In the genomic region with DNA sequence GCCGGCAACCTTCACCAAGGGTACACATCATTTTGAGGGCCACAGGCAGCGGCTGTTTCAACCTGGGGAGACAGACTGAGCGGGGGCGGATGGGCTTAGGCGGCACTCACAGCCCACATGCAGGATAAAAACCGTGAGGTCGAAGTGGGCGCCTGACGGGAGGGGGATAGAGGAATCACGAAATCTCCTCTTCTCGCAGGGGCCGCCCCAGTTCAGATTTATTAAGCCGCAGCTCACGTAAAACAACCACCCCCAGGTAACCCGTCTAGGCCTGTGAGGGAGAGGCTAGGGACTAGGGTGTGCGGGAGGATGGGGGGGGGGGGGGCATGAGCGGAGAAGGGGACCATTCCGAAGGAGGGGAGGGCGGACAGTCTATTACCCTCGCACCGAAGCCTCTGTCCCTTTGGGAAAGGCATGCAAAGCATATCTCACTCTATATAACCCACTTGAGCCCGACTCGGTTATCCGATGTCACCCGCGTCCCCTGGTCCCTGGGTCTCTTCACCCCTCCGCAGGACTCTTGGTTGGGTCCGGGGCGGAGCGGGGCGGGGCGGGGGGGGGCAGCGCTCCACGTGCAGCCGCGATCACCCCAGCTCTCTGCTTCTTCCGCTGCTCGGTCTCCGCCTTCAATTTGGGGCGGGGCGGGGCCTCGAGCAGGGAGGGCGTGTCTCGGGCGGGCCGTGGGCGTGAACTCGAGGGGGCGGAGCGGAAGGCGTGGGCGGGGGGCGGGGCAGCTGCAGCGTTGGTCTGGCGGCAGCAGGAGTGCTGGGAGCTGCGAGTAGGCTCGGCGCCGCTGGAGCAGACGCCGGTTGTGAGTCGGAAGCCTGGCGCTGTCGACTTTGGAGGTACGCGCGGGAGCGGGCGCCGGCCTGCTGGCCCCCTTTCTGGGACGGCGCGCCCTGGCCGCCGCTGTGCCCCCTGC, we compare ENCODE assay signal across 8 mouse cellular contexts. TPM values are rescaled to one million over a fixed set of nuclear protein-coding genes. Genes with fewer than 3 reads are reported as not detected.
A peak's percentile ranks its signal among the peaks of the same experiment; 100 is the strongest.
DNase-seq lines count a peak whose midpoint lies in the region; ATAC-seq and TF ChIP-seq lines count a peak whose summit lies in the region.

A gene (plus strand): TSS at position 786 of the 922 bp plus-strand sequence.

- no peaks in the 10 kb centered on the region for H3K36me3 ChIP-seq in G1E (replicated peaks)
- H3K36me3 ChIP-seq in forebrain, postnatal 0 days (ENCODE audit: insufficient read depth) = no peaks in the 10 kb centered on the region
- H3K36me3 ChIP-seq in lung, embryonic 16.5 days (ENCODE audit: control insufficient read depth, insufficient read depth, low read length) = no peaks in the 10 kb centered on the region

- peak within 1 kb of the TSS; percentile 76 for H3K4me2 ChIP-seq in forebrain, postnatal 0 days (ENCODE audit: low read depth)
- peak within 1 kb of the TSS; percentile 89 for H3K4me2 ChIP-seq in lung, embryonic 16.5 days (ENCODE audit: low read depth, low read length)

- TF ChIP-seq CTCF in G1E (IDR thresholded peaks at IDR 0.05; ENCODE audit: low read depth, low read length) = no peak
- TF ChIP-seq CTCF in forebrain, postnatal 0 days (IDR thresholded peaks at IDR 0.05; ENCODE audit: low read depth) = peak; percentile 69; the same call in 1 of the 2 replicates

- H3K4me3 ChIP-seq in G1E (ENCODE audit: low read depth, low read length) = peak within 1 kb of the TSS; percentile 84
- H3K4me3 ChIP-seq in forebrain, postnatal 0 days (ENCODE audit: low read depth, low read length) = peak within 1 kb of the TSS; percentile 79
- H3K4me3 ChIP-seq in lung, embryonic 16.5 days (ENCODE audit: low read length) = peak within 1 kb of the TSS; percentile 73

- WGBS in forebrain, postnatal 0 days = under 1% methylated on average over 66 of the region's 75 CpGs
- under 1% methylated on average over 53 of the region's 75 CpGs for WGBS in lung, embryonic 16.5 days

- peak; percentile 77 for ATAC-seq in G1E (ENCODE audit: extremely low read depth, insufficient number of reproducible peaks, low FRiP score, poor library complexity, severe bottlenecking)
- peak; percentile 93 for ATAC-seq in forebrain, postnatal 0 days
- ATAC-seq in lung, embryonic 16.5 days (ENCODE audit: low read depth) = peak; percentile 95

- H3K27ac ChIP-seq in forebrain, postnatal 0 days (ENCODE audit: low read depth, low read length) = peak within 1 kb of the TSS; percentile 94
- H3K27ac ChIP-seq in lung, embryonic 16.5 days (ENCODE audit: low read length) = peak within 1 kb of the TSS; percentile 99

- no peaks in the 10 kb centered on the region for H3K9me3 ChIP-seq in G1E (replicated peaks)
- no peaks in the 10 kb centered on the region for H3K9me3 ChIP-seq in forebrain, postnatal 0 days (ENCODE audit: low read length)
- H3K9me3 ChIP-seq in lung, embryonic 16.5 days (ENCODE audit: control insufficient read depth, low read length) = no peaks in the 10 kb centered on the region

- H3K9ac ChIP-seq in forebrain, postnatal 0 days = peak within 1 kb of the TSS; percentile 81
- H3K9ac ChIP-seq in lung, embryonic 16.5 days (ENCODE audit: low read length) = peak within 1 kb of the TSS; percentile 92

- peak; percentile 93 for DNase-seq in G1E (ENCODE audit: low spot score)
- DNase-seq in cerebellum, adult 18-20 months = peak; percentile 95
- DNase-seq in forebrain, postnatal 0 days = peak; percentile 95
- DNase-seq in heart, postnatal 4 days = peak; percentile 97
- DNase-seq in layer of hippocampus, adult 9-10 months (ENCODE audit: low spot score) = peak; percentile 57
- peak; percentile 87 for DNase-seq in ovary, postnatal 10 days (ENCODE audit: low spot score)
- peak; percentile 92 to 97 for DNase-seq in thymus, postnatal 10 days (ENCODE audit: low spot score in 2 of 2)

- H3K4me1 ChIP-seq in G1E (ENCODE audit: insufficient read depth, low read depth, low read length) = peaks cover 35% of the 10 kb centered on the region
- H3K4me1 ChIP-seq in forebrain, postnatal 0 days (ENCODE audit: insufficient read depth) = peaks cover 4% of the 10 kb centered on the region; the same call in 1 of the 2 replicates
- H3K4me1 ChIP-seq in lung, embryonic 16.5 days (replicated peaks; ENCODE audit: control insufficient read depth, insufficient read depth, low read length) = peaks cover 13% of the 10 kb centered on the region

- H3K27me3 ChIP-seq in G1E (ENCODE audit: insufficient read depth, low read length) = peaks cover 23% of the 10 kb centered on the region
- no peaks in the 10 kb centered on the region for H3K27me3 ChIP-seq in forebrain, postnatal 0 days (ENCODE audit: insufficient read depth, low read length)
- H3K27me3 ChIP-seq in lung, embryonic 16.5 days (ENCODE audit: control insufficient read depth, insufficient read depth, low read depth, low read length) = no peaks in the 10 kb centered on the region

RNA-seq across cellular contexts. Expression of the gene that starts here (rescaled TPM):
- total RNA-seq in G1E (2014; fragmentation: Nextera tagmentation) (10.4 and 14.8 TPM in 2 replicates), G1E (2017) (8.3 and 9.0 TPM in 2 replicates)
- 5.8 and 6.0 TPM in 2 replicates for polyA plus RNA-seq in G1E (2012)
- total RNA-seq in forebrain, postnatal 0 days (2014; rRNA removed) = 10.6 and 11.0 TPM in 2 replicates
- 6.9 and 7.4 TPM in 2 replicates for polyA plus RNA-seq in forebrain, postnatal 0 days (2015; fragmentation: Nextera tagmentation; extraction: Ambion mirVana)
- 10 to 100 TPM; 40.0 to 42.1 TPM for total RNA-seq in heart, postnatal 4 days (2021)
- 36.4 and 38.9 TPM in 2 replicates for polyA plus RNA-seq in lung, embryonic 16.5 days (2015; fragmentation: Nextera tagmentation; extraction: Ambion mirVana)

Comparison
In these comparisons a context has a peak if more than half of its experiments do, and no peak if none do; other contexts are left out.
1. Peak in every context shown above with its lines: DNase-seq, ATAC-seq, H3K4me3 ChIP-seq and H3K27ac ChIP-seq.